Mouse (Mus musculus): Measurements from ENCODE around the gene Ube2n.

GRCm38 (mm10) chr10:95548154-95548826, 33.3 kb downstream of the Ube2n start:
- TF ChIP-seq POLR2A (IDR thresholded peaks at IDR 0.05; ENCODE audit: low read depth, low read length) (no peak), CTCF (IDR thresholded peaks at IDR 0.05; ENCODE audit: extremely low read depth, insufficient read depth, insufficient read length, insufficient replicate concordance) (no peak)
